Mouse (Mus musculus) testis, adult 2 months (tissue): ENCODE measurements around the gene Mdh2.

Experiments used
- CTCF ChIP-seq: fragments of 200-500 bp; IDR thresholded peaks from 2 replicates; pipeline ENCODE4 v1.5.1; 2012; ENCODE audit warnings: low read depth, mild to moderate bottlenecking, inconsistent platforms, low read length, moderate library complexity; ENCODE audit not compliant: control insufficient read depth, insufficient read depth, insufficient replicate concordance
- POLR2A ChIP-seq: fragments of 200-500 bp; IDR thresholded peaks from 2 replicates; pipeline ENCODE4 v1.6.1; 2012; ENCODE audit warnings: low read depth, mild to moderate bottlenecking, inconsistent platforms, low read length, moderate library complexity; ENCODE audit not compliant: control insufficient read depth

DNA sequence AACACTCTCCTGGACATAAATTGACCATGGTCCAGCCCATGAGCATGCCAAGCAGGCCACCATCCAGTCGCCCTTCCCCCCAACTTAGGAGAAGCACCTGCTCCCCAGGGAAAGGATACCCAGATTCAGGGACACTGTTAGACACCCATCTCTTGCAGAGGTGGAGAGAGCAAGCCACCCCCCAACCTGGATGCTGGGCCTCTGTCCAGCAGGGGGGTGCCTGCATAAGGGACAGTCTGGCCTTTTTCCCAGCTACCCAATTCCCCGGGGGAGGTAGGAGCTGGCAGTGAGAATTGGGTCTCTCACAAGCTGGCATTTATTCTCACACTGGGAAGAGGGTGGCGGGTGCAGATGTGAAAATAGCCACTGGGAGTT lies 29.0 kb downstream of the Mdh2 start:
- TF ChIP-seq POLR2A (no peak), CTCF (no peak)
